Mouse (Mus musculus): ENCODE data around the gene Fahd2a. TPM values are rescaled to one million over a fixed set of nuclear protein-coding genes. Genes with fewer than 3 reads are reported as not detected.

Fahd2a gene
- polyA plus RNA-seq, 1 experiment from 2014 or later: 37.3 TPM

- WGBS: 45% methylated on average over 7 of the region's 7 CpGs
- Histone ChIP-seq H3K36me3 (ENCODE audit: control insufficient read depth, insufficient read depth, low read length) (no peaks in the 10 kb centered on the region), H3K4me2 (ENCODE audit: low read length) (no peak overlapping the region), H3K27me3 (ENCODE audit: control insufficient read depth, insufficient read depth, low read depth, low read length) (no peaks in the 10 kb centered on the region), H3K9me3 (replicated peaks; ENCODE audit: control insufficient read depth, low read length, poor library complexity, severe bottlenecking) (no peaks in the 10 kb centered on the region), H3K27ac (ENCODE audit: low read length) (no peak overlapping the region), H3K4me3 (ENCODE audit: low read depth, low read length) (no peak overlapping the region), H3K4me1 (ENCODE audit: control insufficient read depth, insufficient read depth, low read length) (peaks cover 2% of the 10 kb centered on the region; the same call in 1 of the 2 replicates), H3K9ac (ENCODE audit: low read depth, low read length) (no peak overlapping the region)
- no peak for ATAC-seq
Measured at GRCm38 (mm10) chr2:127449691-127450090, 5.3 kb upstream of the Fahd2a start.

GRCm38 (mm10) chr2:127446847-127447246, 2.5 kb upstream of the Fahd2a start:
- Histone ChIP-seq H3K27ac (ENCODE audit: low read length) (no peak overlapping the region), H3K36me3 (ENCODE audit: control insufficient read depth, insufficient read depth, low read length) (no peaks in the 10 kb centered on the region), H3K27me3 (ENCODE audit: control insufficient read depth, insufficient read depth, low read depth, low read length) (no peaks in the 10 kb centered on the region), H3K4me1 (ENCODE audit: control insufficient read depth, insufficient read depth, low read length) (peaks cover 15% of the 10 kb centered on the region), H3K4me3 (ENCODE audit: low read depth, low read length) (no peak overlapping the region), H3K4me2 (ENCODE audit: low read length) (no peak overlapping the region), H3K9me3 (replicated peaks; ENCODE audit: control insufficient read depth, low read length, poor library complexity, severe bottlenecking) (no peaks in the 10 kb centered on the region), H3K9ac (ENCODE audit: low read depth, low read length) (no peak overlapping the region)
- WGBS: 44% methylated on average over 3 of the region's 3 CpGs
- ATAC-seq: no peak

GRCm38 (mm10) chr2:127437697-127438096, 6.7 kb downstream of the Fahd2a start:
- Histone ChIP-seq H3K9ac (ENCODE audit: low read depth, low read length) (no peak overlapping the region), H3K4me2 (ENCODE audit: low read length) (no peak overlapping the region), H3K4me3 (ENCODE audit: low read depth, low read length) (no peak overlapping the region), H3K27me3 (ENCODE audit: control insufficient read depth, insufficient read depth, low read depth, low read length) (no peaks in the 10 kb centered on the region), H3K36me3 (ENCODE audit: control insufficient read depth, insufficient read depth, low read length) (peaks cover 7% of the 10 kb centered on the region; the same call in 1 of the 2 replicates), H3K9me3 (replicated peaks; ENCODE audit: control insufficient read depth, low read length, poor library complexity, severe bottlenecking) (no peaks in the 10 kb centered on the region), H3K4me1 (ENCODE audit: control insufficient read depth, insufficient read depth, low read length) (no peaks in the 10 kb centered on the region), H3K27ac (ENCODE audit: low read length) (no peak overlapping the region)
- WGBS: 88% methylated on average over 5 of the region's 5 CpGs
- ATAC-seq: no peak

- Histone ChIP-seq H3K4me1 (ENCODE audit: control insufficient read depth, insufficient read depth, low read length) (no peaks in the 10 kb centered on the region), H3K4me3 (ENCODE audit: low read depth, low read length) (no peak overlapping the region), H3K4me2 (ENCODE audit: low read length) (no peak overlapping the region), H3K36me3 (ENCODE audit: control insufficient read depth, insufficient read depth, low read length) (peaks cover 7% of the 10 kb centered on the region; the same call in 1 of the 2 replicates), H3K9ac (ENCODE audit: low read depth, low read length) (no peak overlapping the region), H3K27me3 (ENCODE audit: control insufficient read depth, insufficient read depth, low read depth, low read length) (no peaks in the 10 kb centered on the region), H3K9me3 (replicated peaks; ENCODE audit: control insufficient read depth, low read length, poor library complexity, severe bottlenecking) (no peaks in the 10 kb centered on the region), H3K27ac (ENCODE audit: low read length) (no peak overlapping the region)
- ATAC-seq: no peak
- 96% methylated on average over 2 of the region's 2 CpGs for WGBS
Measured at GRCm38 (mm10) chr2:127435554-127435953, 8.8 kb downstream of the Fahd2a start.

GRCm38 (mm10) chr2:127435135-127435534, 9.2 kb downstream of the Fahd2a start:
- no peak overlapping the region for H3K9ac ChIP-seq (ENCODE audit: low read depth, low read length)
- no peaks in the 10 kb centered on the region for H3K9me3 ChIP-seq (replicated peaks; ENCODE audit: control insufficient read depth, low read length, poor library complexity, severe bottlenecking)
- no peaks in the 10 kb centered on the region for H3K27me3 ChIP-seq (ENCODE audit: control insufficient read depth, insufficient read depth, low read depth, low read length)
- H3K4me3 ChIP-seq (ENCODE audit: low read depth, low read length): no peak overlapping the region
- peaks cover 7% of the 10 kb centered on the region; the same call in 1 of the 2 replicates for H3K36me3 ChIP-seq (ENCODE audit: control insufficient read depth, insufficient read depth, low read length)
- ATAC-seq: no peak
- WGBS: 33% methylated on average over 2 of the region's 2 CpGs
- no peak overlapping the region for H3K27ac ChIP-seq (ENCODE audit: low read length)
- no peaks in the 10 kb centered on the region for H3K4me1 ChIP-seq (ENCODE audit: control insufficient read depth, insufficient read depth, low read length)
- H3K4me2 ChIP-seq (ENCODE audit: low read length): no peak overlapping the region

- WGBS: 92% methylated on average over 9 of the region's 9 CpGs
- no peak; the same call in 1 of the 2 replicates for ATAC-seq
Measured at GRCm38 (mm10) chr2:127433487-127434295, 10.7 kb downstream of the Fahd2a start.

GRCm38 (mm10) chr2:127430238-127430637, 14.1 kb downstream of the Fahd2a start:
- Histone ChIP-seq H3K27me3 (ENCODE audit: control insufficient read depth, insufficient read depth, low read depth, low read length) (no peaks in the 10 kb centered on the region), H3K4me2 (ENCODE audit: low read length) (no peak overlapping the region), H3K4me3 (ENCODE audit: low read depth, low read length) (no peak overlapping the region), H3K4me1 (ENCODE audit: control insufficient read depth, insufficient read depth, low read length) (no peaks in the 10 kb centered on the region), H3K9me3 (replicated peaks; ENCODE audit: control insufficient read depth, low read length, poor library complexity, severe bottlenecking) (no peaks in the 10 kb centered on the region), H3K27ac (ENCODE audit: low read length) (no peak overlapping the region), H3K36me3 (ENCODE audit: control insufficient read depth, insufficient read depth, low read length) (no peaks in the 10 kb centered on the region), H3K9ac (ENCODE audit: low read depth, low read length) (no peak overlapping the region)
- WGBS: 19% methylated on average over 3 of the region's 3 CpGs
- no peak for ATAC-seq

More at GRCm38 (mm10) chr2:127433487-127434295, 10.7 kb downstream of the Fahd2a start:
- Histone ChIP-seq H3K9me3 (replicated peaks; ENCODE audit: control insufficient read depth, low read length, poor library complexity, severe bottlenecking) (no peaks in the 10 kb centered on the region), H3K36me3 (ENCODE audit: control insufficient read depth, insufficient read depth, low read length) (peaks cover 7% of the 10 kb centered on the region; the same call in 1 of the 2 replicates), H3K9ac (ENCODE audit: low read depth, low read length) (no peak overlapping the region), H3K4me1 (ENCODE audit: control insufficient read depth, insufficient read depth, low read length) (no peaks in the 10 kb centered on the region), H3K27ac (ENCODE audit: low read length) (no peak overlapping the region), H3K4me2 (ENCODE audit: low read length) (no peak overlapping the region), H3K4me3 (ENCODE audit: low read depth, low read length) (no peak overlapping the region), H3K27me3 (ENCODE audit: control insufficient read depth, insufficient read depth, low read depth, low read length) (no peaks in the 10 kb centered on the region)

GRCm38 (mm10) chr2:127424977-127425376, 19.4 kb downstream of the Fahd2a start, which contains the start of gene Gpat2:
Gene Gpat2, plus strand, starts transcription at chr2:127425199.
- H3K4me3 ChIP-seq (ENCODE audit: low read depth, low read length): no peak within 1 kb of the TSS
- H3K27me3 ChIP-seq (ENCODE audit: control insufficient read depth, insufficient read depth, low read depth, low read length): no peaks in the 10 kb centered on the region
- H3K4me1 ChIP-seq (ENCODE audit: control insufficient read depth, insufficient read depth, low read length): no peaks in the 10 kb centered on the region
- no peak within 1 kb of the TSS for H3K27ac ChIP-seq (ENCODE audit: low read length)
- no peak within 1 kb of the TSS for H3K4me2 ChIP-seq (ENCODE audit: low read length)
- no peaks in the 10 kb centered on the region for H3K36me3 ChIP-seq (ENCODE audit: control insufficient read depth, insufficient read depth, low read length)
- no peak within 1 kb of the TSS for H3K9ac ChIP-seq (ENCODE audit: low read depth, low read length)
- 85% methylated on average over 17 of the region's 17 CpGs for WGBS
- no peaks in the 10 kb centered on the region; the same call in 1 of the 2 replicates for H3K9me3 ChIP-seq (replicated peaks; ENCODE audit: control insufficient read depth, low read length, poor library complexity, severe bottlenecking)
- ATAC-seq: no peak

- Histone ChIP-seq H3K36me3 (ENCODE audit: control insufficient read depth, insufficient read depth, low read length) (no peaks in the 10 kb centered on the region), H3K4me1 (ENCODE audit: control insufficient read depth, insufficient read depth, low read length) (no peaks in the 10 kb centered on the region), H3K4me2 (ENCODE audit: low read length) (no peak overlapping the region), H3K27me3 (ENCODE audit: control insufficient read depth, insufficient read depth, low read depth, low read length) (no peaks in the 10 kb centered on the region), H3K9ac (ENCODE audit: low read depth, low read length) (no peak overlapping the region), H3K27ac (ENCODE audit: low read length) (no peak overlapping the region), H3K4me3 (ENCODE audit: low read depth, low read length) (no peak overlapping the region), H3K9me3 (replicated peaks; ENCODE audit: control insufficient read depth, low read length, poor library complexity, severe bottlenecking) (no peaks in the 10 kb centered on the region)
- ATAC-seq: no peak
- WGBS: 78% methylated on average over 10 of the region's 10 CpGs
Measured at GRCm38 (mm10) chr2:127418266-127418970, 25.9 kb downstream of the Fahd2a start.
